Mouse (Mus musculus): ENCODE measurements around the gene Kdm2b.

DNA sequence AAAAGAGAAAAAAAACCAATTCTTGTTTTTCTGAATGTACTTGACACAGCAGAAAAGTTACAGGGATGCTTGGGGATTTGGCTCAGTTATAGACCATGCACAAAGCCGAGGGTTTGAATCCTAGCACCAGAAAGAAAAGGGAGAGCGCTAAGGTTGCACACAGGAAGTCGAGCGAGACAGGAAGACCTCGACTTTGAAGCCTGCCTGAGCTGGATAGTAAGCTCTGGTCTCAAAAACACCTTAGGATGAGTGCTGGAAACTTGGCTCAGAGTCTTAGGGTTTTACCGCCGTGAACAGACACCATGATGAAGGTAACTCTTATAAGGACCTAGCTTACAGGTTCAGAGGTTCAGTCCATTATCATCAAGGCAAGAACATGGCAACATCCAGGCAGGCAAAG lies 31.8 kb upstream of the Kdm2b start:
- TF ChIP-seq TAL1 (IDR thresholded peaks at IDR 0.05; ENCODE audit: low read length) (no peak), GATA1 (IDR thresholded peaks at IDR 0.05; ENCODE audit: low read length) (no peak)

Data from erythroblast, embryonic 14.5 days (primary cell).